Mouse (Mus musculus) limb, embryonic 14.5 days (tissue): ENCODE measurements at regions not wholly inside any gene's neighbourhood (a gene's known extent, or its start where the extent isn't known, plus 50 kb on each side); places are given as distances from the start of the nearest gene placed in this dataset.
A peak's percentile ranks its signal among the peaks of the same experiment; 100 is the strongest.

Source experiments
- ATAC-seq: fragments of 200-750 bp; cut with Nextera tagmentation; 2 replicates; pipeline ENCODE4 v1.8.0; 2017; ENCODE audit warnings: low read depth, moderate number of reproducible peaks, moderate TSS enrichment; ENCODE audit not compliant: low FRiP score
- DNase-seq: peaks from one replicate; pipeline ENCODE4 v3.0.0-alpha.2; 2015; ENCODE audit warnings: low spot score
- H3K27ac ChIP-seq: fragments of 300-500 bp; sonication (generic); replicated peaks from 2 replicates; pipeline ENCODE4 v1.5.1; 2014; ENCODE audit warnings: low read depth, mild to moderate bottlenecking, low read length, moderate library complexity, mixed read lengths
- H3K27me3 ChIP-seq: fragments of 300-500 bp; sonication (generic); 2 replicates; pipeline ENCODE4 v1.6.1; 2014; ENCODE audit warnings: low read length, mixed read lengths; ENCODE audit not compliant: control insufficient read depth, insufficient read depth
- H3K36me3 ChIP-seq: fragments of 300-500 bp; sonication (generic); 2 replicates; pipeline ENCODE4 v1.6.1; 2014; ENCODE audit warnings: mild to moderate bottlenecking, low read length, moderate library complexity, mixed read lengths; ENCODE audit not compliant: control insufficient read depth, insufficient read depth
- H3K4me1 ChIP-seq: fragments of 300-500 bp; sonication (generic); 2 replicates; pipeline ENCODE4 v1.6.1; 2014; ENCODE audit warnings: antibody characterized with exemption, low read length, mixed read lengths; ENCODE audit not compliant: control insufficient read depth, insufficient read depth
- H3K4me2 ChIP-seq: fragments of 300-500 bp; sonication (generic); replicated peaks from 2 replicates; pipeline ENCODE4 v1.6.1; 2014; ENCODE audit warnings: low read depth, mild to moderate bottlenecking, low read length, moderate library complexity; ENCODE audit not compliant: severe bottlenecking
- H3K4me3 ChIP-seq: fragments of 300-500 bp; sonication (generic); replicated peaks from 2 replicates; pipeline ENCODE4 v1.5.1; 2014; ENCODE audit warnings: low read length
- H3K9ac ChIP-seq: fragments of 300-500 bp; sonication (generic); 2 replicates; pipeline ENCODE4 v1.6.1; 2014; ENCODE audit warnings: mild to moderate bottlenecking, low read depth, low read length, moderate library complexity; ENCODE audit not compliant: severe bottlenecking
- H3K9me3 ChIP-seq: fragments of 300-500 bp; sonication (generic); 2 replicates; pipeline ENCODE4 v1.6.1; 2016; ENCODE audit warnings: low read length; ENCODE audit not compliant: control insufficient read depth
- POLR2A ChIP-seq: fragments of 200-500 bp; IDR thresholded peaks from 2 replicates; pipeline ENCODE4 v1.8.0; 2012; ENCODE audit warnings: inconsistent platforms, mild to moderate bottlenecking, moderate library complexity, borderline replicate concordance; ENCODE audit not compliant: insufficient read depth, insufficient read length; ENCODE audit errors: extremely low read depth
- WGBS: fragments of 180-500 bp; shearing (Covaris S2); extraction: QIAGEN DNeasy Blood & Tissue Kit; methylation state at CpG from one replicate; pipeline ENCODE4 v1.1.7; 2014; 5-methylcytosine and 5-hydroxymethylcytosine counted together

GRCm38 (mm10) chr15:38351701-38352100 is 926.3 kb downstream of the 4930447A16Rik start:
- no peaks in the 10 kb centered on the region for H3K4me1 ChIP-seq
- no peaks in the 10 kb centered on the region for H3K36me3 ChIP-seq
- no peak for ATAC-seq
- H3K4me2 ChIP-seq = no peak overlapping the region
- no peaks in the 10 kb centered on the region for H3K9me3 ChIP-seq
- no peaks in the 10 kb centered on the region for H3K27me3 ChIP-seq
- H3K9ac ChIP-seq = no peak overlapping the region
- TF ChIP-seq POLR2A = no peak
- WGBS = 82% methylated on average over 3 of the region's 3 CpGs
- no peak for DNase-seq
- H3K27ac ChIP-seq = no peak overlapping the region
- H3K4me3 ChIP-seq = no peak overlapping the region

GRCm38 (mm10) chr15:38353371-38353770 is 928.0 kb downstream of the 4930447A16Rik start:
- Histone ChIP-seq H3K27ac (no peak overlapping the region), H3K9ac (no peak overlapping the region), H3K4me3 (no peak overlapping the region), H3K27me3 (no peaks in the 10 kb centered on the region), H3K4me1 (no peaks in the 10 kb centered on the region), H3K9me3 (no peaks in the 10 kb centered on the region), H3K36me3 (no peaks in the 10 kb centered on the region), H3K4me2 (no peak overlapping the region)
- 76% methylated on average over 4 of the region's 4 CpGs for WGBS
- no peak for TF ChIP-seq POLR2A
- DNase-seq = no peak
- no peak for ATAC-seq

GRCm38 (mm10) chr15:38359053-38359452 is 933.7 kb downstream of the 4930447A16Rik start:
- ATAC-seq = no peak

GRCm38 (mm10) chr15:38363522-38363921 is 938.2 kb downstream of the 4930447A16Rik start:
- no peak for TF ChIP-seq POLR2A
- H3K9me3 ChIP-seq = no peaks in the 10 kb centered on the region
- H3K36me3 ChIP-seq = no peaks in the 10 kb centered on the region
- no peaks in the 10 kb centered on the region for H3K27me3 ChIP-seq
- no peak overlapping the region for H3K27ac ChIP-seq
- no peaks in the 10 kb centered on the region for H3K4me1 ChIP-seq
- WGBS = 43% methylated on average over 5 of the region's 5 CpGs
- no peak overlapping the region for H3K4me3 ChIP-seq
- H3K4me2 ChIP-seq = no peak overlapping the region
- ATAC-seq (peak; percentile 86), DNase-seq (peak; percentile 45)
- H3K9ac ChIP-seq = no peak overlapping the region

More at GRCm38 (mm10) chr15:38359053-38359452, 933.7 kb downstream of the 4930447A16Rik start:
- Histone ChIP-seq H3K36me3 (no peaks in the 10 kb centered on the region), H3K4me3 (no peak overlapping the region), H3K9ac (no peak overlapping the region), H3K4me2 (no peak overlapping the region), H3K27me3 (no peaks in the 10 kb centered on the region), H3K27ac (no peak overlapping the region), H3K4me1 (no peaks in the 10 kb centered on the region), H3K9me3 (no peaks in the 10 kb centered on the region)
- no peak for TF ChIP-seq POLR2A
- no peak for DNase-seq
- 71% methylated on average over 3 of the region's 3 CpGs for whole genome bisulfite sequencing

- H3K4me2 ChIP-seq = no peak overlapping the region
- no peak overlapping the region for H3K4me3 ChIP-seq
- DNase-seq (no peak), ATAC-seq (peak; percentile 34; the same call in 1 of the 2 replicates)
- no peak for TF ChIP-seq POLR2A
- H3K27me3 ChIP-seq = no peaks in the 10 kb centered on the region
- H3K27ac ChIP-seq = no peak overlapping the region
- no peaks in the 10 kb centered on the region for H3K9me3 ChIP-seq
- no peak overlapping the region for H3K9ac ChIP-seq
- WGBS = 65% methylated on average over 3 of the region's 3 CpGs
- H3K36me3 ChIP-seq = no peaks in the 10 kb centered on the region
- H3K4me1 ChIP-seq = no peaks in the 10 kb centered on the region
Observed at GRCm38 (mm10) chr15:38364014-38364413, 938.7 kb downstream of the 4930447A16Rik start.

- no peak for ATAC-seq
- WGBS = 82% methylated on average over 5 of the region's 5 CpGs
- no peaks in the 10 kb centered on the region for H3K27me3 ChIP-seq
Observed at GRCm38 (mm10) chr15:38367643-38368042, 942.3 kb downstream of the 4930447A16Rik start.

More at GRCm38 (mm10) chr15:38367643-38368042, 942.3 kb downstream of the 4930447A16Rik start:
- DNase-seq = no peak
- Histone ChIP-seq H3K4me2 (no peak overlapping the region), H3K27ac (no peak overlapping the region), H3K36me3 (no peaks in the 10 kb centered on the region), H3K9ac (no peak overlapping the region), H3K9me3 (no peaks in the 10 kb centered on the region), H3K4me1 (no peaks in the 10 kb centered on the region), H3K4me3 (no peak overlapping the region)
- no peak for TF ChIP-seq POLR2A
